Mouse (Mus musculus) embryonic facial prominence, embryonic 10.5 days (tissue): ENCODE data around the gene Acox3. TPM values are rescaled to one million over a fixed set of nuclear protein-coding genes. Genes with fewer than 3 reads are reported as not detected.
A peak's percentile ranks its signal among the peaks of the same experiment; 100 is the strongest.

Experiments
- DNase-seq: peaks from one replicate; pipeline ENCODE4 v3.0.0-alpha.2; 2017; ENCODE audit warnings: low spot score
- H3K27ac ChIP-seq: fragments of 300-500 bp; sonication (generic); replicated peaks from 2 replicates; pipeline ENCODE4 v1.5.1; 2016; ENCODE audit warnings: mild to moderate bottlenecking
- H3K27me3 ChIP-seq: fragments of 300-500 bp; sonication (generic); replicated peaks from 2 replicates; pipeline ENCODE4 v1.6.1; 2016; ENCODE audit warnings: low read depth, mild to moderate bottlenecking; ENCODE audit not compliant: poor library complexity, severe bottlenecking
- H3K36me3 ChIP-seq: fragments of 300-500 bp; sonication (generic); replicated peaks from 2 replicates; pipeline ENCODE4 v1.6.1; 2016; ENCODE audit warnings: mild to moderate bottlenecking, moderate library complexity
- H3K4me1 ChIP-seq: fragments of 300-500 bp; sonication (generic); 2 replicates; pipeline ENCODE4 v1.6.1; 2016
- H3K4me3 ChIP-seq: fragments of 300-500 bp; sonication (generic); 2 replicates; pipeline ENCODE4 v1.5.1; 2016; ENCODE audit warnings: mild to moderate bottlenecking, moderate library complexity
- H3K9me3 ChIP-seq: fragments of 300-500 bp; sonication (generic); 2 replicates; pipeline ENCODE4 v1.6.1; 2016; ENCODE audit warnings: mild to moderate bottlenecking
- WGBS: fragments of 180-500 bp; shearing (Covaris S2); methylation state at CpG from one replicate; pipeline ENCODE4 v1.1.7; 2016; 5-methylcytosine and 5-hydroxymethylcytosine counted together
- polyA plus RNA-seq: library from polyadenylated mRNA; unstranded; fragments of >200 nt; fragmentation: Nextera tagmentation; extraction: Ambion mirVana; gene quantifications from 2 replicates; pipeline ENCODE4 v1.2.1, GENCODE M21; 2016

Gene Acox3
- polyA plus RNA-seq, 1 experiment from 2014 or later: 11.0 TPM

- no peak overlapping the region for H3K4me3 ChIP-seq
- peaks cover 29% of the 10 kb centered on the region for H3K36me3 ChIP-seq
- no peak overlapping the region for H3K27ac ChIP-seq
- 86% methylated on average over 7 of the region's 7 CpGs for WGBS
- H3K27me3 ChIP-seq: no peaks in the 10 kb centered on the region
- H3K4me1 ChIP-seq: peaks cover 32% of the 10 kb centered on the region
- no peak for DNase-seq
- H3K9me3 ChIP-seq: no peaks in the 10 kb centered on the region
These were observed 22.5 kb downstream of the Acox3 start for GRCm38 (mm10) chr5:35605355-35605754.

DNA sequence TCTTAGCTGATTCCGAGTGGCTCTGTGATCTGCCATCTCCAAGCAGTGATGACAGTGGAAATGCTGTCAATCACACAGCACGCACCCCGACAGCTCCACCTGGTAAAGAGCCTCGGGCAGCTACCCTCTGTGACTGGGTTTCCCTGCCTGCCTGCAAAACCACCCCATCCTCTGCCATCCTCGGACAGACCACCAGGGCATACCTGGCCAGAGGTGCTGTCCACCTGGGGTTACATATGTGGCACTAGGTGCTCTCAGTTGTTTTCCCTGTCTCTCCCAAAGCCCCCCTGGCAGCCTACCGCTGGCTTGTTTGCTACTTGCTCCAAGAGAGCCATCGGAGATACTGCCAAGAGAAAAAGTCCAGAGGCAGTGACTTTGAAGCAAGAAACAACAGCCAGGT, 24.0 kb downstream of the Acox3 start:
- no peak for DNase-seq
- Histone ChIP-seq H3K27ac (no peak overlapping the region), H3K4me3 (no peak overlapping the region), H3K27me3 (no peaks in the 10 kb centered on the region), H3K36me3 (peaks cover 14% of the 10 kb centered on the region), H3K9me3 (no peaks in the 10 kb centered on the region), H3K4me1 (peaks cover 42% of the 10 kb centered on the region)
- WGBS: 87% methylated on average over 7 of the region's 7 CpGs

GRCm38 (mm10) chr5:35607784-35608183, 24.9 kb downstream of the Acox3 start:
- Histone ChIP-seq H3K9me3 (no peaks in the 10 kb centered on the region), H3K4me3 (no peak overlapping the region), H3K27ac (peak overlapping the region; percentile 69), H3K4me1 (peaks cover 42% of the 10 kb centered on the region), H3K36me3 (peaks cover 5% of the 10 kb centered on the region), H3K27me3 (no peaks in the 10 kb centered on the region)
- no peak for DNase-seq
- 78% methylated on average over 7 of the region's 7 CpGs for WGBS

DNA sequence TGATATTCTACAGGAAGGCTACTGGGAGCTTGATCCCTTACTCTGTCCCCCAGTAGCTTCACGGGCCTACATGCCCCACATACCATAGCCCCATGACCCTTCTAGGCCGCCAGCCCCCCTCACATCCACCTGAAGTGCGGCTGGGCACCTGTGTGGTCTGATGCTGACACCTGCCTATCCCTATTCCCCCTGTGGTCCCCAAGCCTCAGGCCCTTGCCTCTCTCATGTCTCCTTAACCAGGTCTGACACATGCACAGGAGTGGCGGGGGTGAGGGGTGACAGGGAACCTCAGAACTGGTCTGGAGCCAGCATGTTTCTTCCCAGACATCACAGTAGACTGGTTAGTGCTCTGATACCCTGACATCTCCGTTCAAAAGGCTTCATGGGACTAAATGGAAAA, 25.7 kb downstream of the Acox3 start:
- Histone ChIP-seq H3K27ac (peak overlapping the region; percentile 69), H3K4me3 (no peak overlapping the region)
- WGBS: 78% methylated on average over 5 of the region's 5 CpGs

DNA sequence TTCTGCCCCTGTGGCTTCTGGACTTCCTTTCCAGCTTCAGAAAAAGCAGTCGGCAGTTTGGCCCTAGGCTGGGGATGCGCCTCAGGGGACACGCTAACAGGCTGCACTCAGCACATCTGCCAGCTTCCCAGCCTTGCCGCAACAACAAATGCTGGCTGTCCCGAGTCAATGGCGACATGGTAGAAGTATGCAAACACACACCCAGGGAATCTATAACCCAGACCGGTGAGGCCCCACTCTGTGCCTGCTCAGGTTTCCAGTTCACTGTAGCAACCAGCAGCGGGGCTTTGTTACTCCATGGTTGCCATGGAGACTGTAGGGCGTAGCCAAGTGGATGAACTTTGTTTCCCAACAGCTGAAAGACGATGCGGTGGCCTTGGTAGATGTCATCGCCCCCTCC, 26.5 kb downstream of the Acox3 start:
- H3K4me1 ChIP-seq: peaks cover 42% of the 10 kb centered on the region
- no peaks in the 10 kb centered on the region for H3K9me3 ChIP-seq
- H3K27me3 ChIP-seq: no peaks in the 10 kb centered on the region
- H3K36me3 ChIP-seq: no peaks in the 10 kb centered on the region
- peak overlapping the region; percentile 69 for H3K27ac ChIP-seq
- peak overlapping the region; percentile 27 for H3K4me3 ChIP-seq
- WGBS: 15% methylated on average over 12 of the region's 12 CpGs
- peak; percentile 82 for DNase-seq

More for the DNA sequence above, 25.7 kb downstream of the Acox3 start:
- DNase-seq: no peak
- H3K36me3 ChIP-seq: no peaks in the 10 kb centered on the region
- peaks cover 42% of the 10 kb centered on the region for H3K4me1 ChIP-seq
- no peaks in the 10 kb centered on the region for H3K9me3 ChIP-seq
- no peaks in the 10 kb centered on the region for H3K27me3 ChIP-seq

GRCm38 (mm10) chr5:35609971-35610370, 27.1 kb downstream of the Acox3 start:
- H3K4me1 ChIP-seq: peaks cover 42% of the 10 kb centered on the region
- peak overlapping the region; percentile 69 for H3K27ac ChIP-seq
- H3K9me3 ChIP-seq: no peaks in the 10 kb centered on the region
- no peak for DNase-seq
- H3K4me3 ChIP-seq: no peak overlapping the region
- H3K36me3 ChIP-seq: no peaks in the 10 kb centered on the region
- H3K27me3 ChIP-seq: no peaks in the 10 kb centered on the region
- 84% methylated on average over 2 of the region's 2 CpGs for WGBS

DNA sequence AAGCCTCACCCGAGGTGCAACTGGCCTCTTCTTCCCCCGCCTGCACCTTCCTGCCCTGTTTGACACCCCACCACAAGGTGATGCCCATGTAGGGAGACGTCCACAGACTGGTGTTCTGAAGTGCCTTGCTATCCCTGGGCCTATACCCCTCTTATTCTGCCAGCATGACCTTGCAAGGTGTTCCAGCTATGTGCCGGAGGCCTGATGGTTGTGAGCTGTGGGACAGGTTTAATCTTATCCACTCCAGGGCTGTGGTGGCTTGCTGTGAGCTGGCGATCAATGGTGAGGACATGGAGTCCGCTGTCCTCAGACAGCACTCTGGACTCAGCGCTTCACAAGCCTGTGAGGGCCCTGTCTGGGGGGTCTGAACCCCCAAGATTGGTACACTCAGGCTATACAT, 27.5 kb downstream of the Acox3 start:
- Histone ChIP-seq H3K9me3 (no peaks in the 10 kb centered on the region), H3K4me1 (peaks cover 42% of the 10 kb centered on the region), H3K36me3 (no peaks in the 10 kb centered on the region), H3K4me3 (no peak overlapping the region), H3K27me3 (no peaks in the 10 kb centered on the region), H3K27ac (peak overlapping the region; percentile 69)
- 93% methylated on average over 7 of the region's 7 CpGs for WGBS
- DNase-seq: no peak

- 92% methylated on average over 9 of the region's 9 CpGs for WGBS
- Histone ChIP-seq H3K4me3 (no peak overlapping the region), H3K27ac (peak overlapping the region; percentile 69; the same call in 1 of the 2 replicates), H3K4me1 (peaks cover 44% of the 10 kb centered on the region), H3K9me3 (no peaks in the 10 kb centered on the region), H3K27me3 (no peaks in the 10 kb centered on the region), H3K36me3 (no peaks in the 10 kb centered on the region)
- DNase-seq: no peak
These were observed 28.3 kb downstream of the Acox3 start for GRCm38 (mm10) chr5:35611170-35611569.

- Histone ChIP-seq H3K36me3 (no peaks in the 10 kb centered on the region), H3K9me3 (no peaks in the 10 kb centered on the region), H3K27ac (no peak overlapping the region), H3K4me1 (peaks cover 51% of the 10 kb centered on the region), H3K27me3 (no peaks in the 10 kb centered on the region), H3K4me3 (no peak overlapping the region)
- DNase-seq: no peak
- WGBS: 81% methylated on average over 11 of the region's 11 CpGs
These were observed 29.1 kb downstream of the Acox3 start for GRCm38 (mm10) chr5:35611900-35612299.

- Histone ChIP-seq H3K27ac (peak overlapping the region; percentile 30), H3K36me3 (no peaks in the 10 kb centered on the region), H3K27me3 (no peaks in the 10 kb centered on the region), H3K4me3 (no peak overlapping the region), H3K4me1 (peaks cover 54% of the 10 kb centered on the region), H3K9me3 (no peaks in the 10 kb centered on the region)
- WGBS: 86% methylated on average over 8 of the region's 8 CpGs
- DNase-seq: no peak
These were observed 29.9 kb downstream of the Acox3 start for GRCm38 (mm10) chr5:35612722-35613121.

DNA sequence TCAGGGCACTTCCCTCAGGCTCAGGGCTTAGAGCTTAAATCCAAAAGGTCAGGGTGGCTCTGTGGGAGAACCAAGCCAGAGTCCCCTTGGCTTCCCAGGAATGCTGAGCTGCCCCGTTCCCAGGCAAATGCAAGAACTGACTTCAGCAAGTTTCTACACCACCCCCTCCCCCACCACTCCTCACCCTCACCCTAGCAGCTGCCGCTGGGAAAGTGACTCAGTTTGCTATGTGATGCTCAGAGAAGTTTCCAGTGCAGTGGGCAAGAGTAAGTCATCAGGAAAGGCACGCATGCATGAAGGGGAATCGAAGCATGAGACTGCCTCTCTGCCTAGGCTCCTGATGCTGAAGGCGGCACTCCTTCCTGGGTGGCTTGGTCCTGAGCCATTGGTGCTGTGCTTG, 34.1 kb downstream of the Acox3 start:
- Histone ChIP-seq H3K36me3 (no peaks in the 10 kb centered on the region), H3K4me3 (no peak overlapping the region), H3K4me1 (peaks cover 40% of the 10 kb centered on the region), H3K27ac (peak overlapping the region; percentile 44), H3K27me3 (no peaks in the 10 kb centered on the region), H3K9me3 (no peaks in the 10 kb centered on the region)
- DNase-seq: peak; percentile 30
- 44% methylated on average over 5 of the region's 5 CpGs for WGBS

- 37% methylated on average over 4 of the region's 4 CpGs for WGBS
- peak; percentile 48 for DNase-seq
- no peaks in the 10 kb centered on the region for H3K9me3 ChIP-seq
These were observed 38.3 kb downstream of the Acox3 start for GRCm38 (mm10) chr5:35621114-35621513.

GRCm38 (mm10) chr5:35623831-35624230, 41.0 kb downstream of the Acox3 start:
- H3K27ac ChIP-seq: no peak overlapping the region
- H3K27me3 ChIP-seq: no peaks in the 10 kb centered on the region
- H3K4me1 ChIP-seq: peaks cover 23% of the 10 kb centered on the region
- DNase-seq: no peak
- H3K4me3 ChIP-seq: no peak overlapping the region
- no peaks in the 10 kb centered on the region for H3K9me3 ChIP-seq
- no peaks in the 10 kb centered on the region for H3K36me3 ChIP-seq

More at GRCm38 (mm10) chr5:35621114-35621513, 38.3 kb downstream of the Acox3 start:
- Histone ChIP-seq H3K4me3 (no peak overlapping the region), H3K36me3 (no peaks in the 10 kb centered on the region), H3K27me3 (no peaks in the 10 kb centered on the region), H3K27ac (peak overlapping the region; percentile 51; the same call in 1 of the 2 replicates), H3K4me1 (peaks cover 42% of the 10 kb centered on the region)
